Mouse (Mus musculus) embryo, embryonic 10.5 days (tissue): ENCODE data around the gene Dhrs9.
"Not testable (repeated sequence)": the region's sequence is repeated elsewhere in the genome, so short reads cannot be mapped to it uniquely, and the experiment has no call there.

ENCODE experiments used
- DNase-seq: peaks from one replicate; pipeline ENCODE4 v3.0.0-alpha.2; 2015; ENCODE audit warnings: low spot score

The Dhrs9 gene

GRCm38 (mm10) chr2:69380281-69380680 lies at the start of gene Dhrs9:
TSS of gene Dhrs9 (plus strand) at chr2:69380445.
- DNase-seq, result no peak

GRCm38 (mm10) chr2:69331523-69331922 lies 48.7 kb upstream of the Dhrs9 start:
- not testable (repeated sequence) for DNase-seq

GRCm38 (mm10) chr2:69341506-69341905 lies 38.7 kb upstream of the Dhrs9 start:
- DNase-seq, result no peak

GRCm38 (mm10) chr2:69342496-69343221 lies 37.6 kb upstream of the Dhrs9 start, which contains the start of gene Abcb11:
TSS of gene Abcb11 (minus strand) at chr2:69342616.
- no peak for DNase-seq

GRCm38 (mm10) chr2:69355402-69355801 lies 24.8 kb upstream of the Dhrs9 start:
- not testable (repeated sequence) for DNase-seq

GRCm38 (mm10) chr2:69364831-69365230 lies 15.4 kb upstream of the Dhrs9 start:
- DNase-seq, result no peak

- DNase-seq, result no peak
Measured at GRCm38 (mm10) chr2:69365275-69365674, 15.0 kb upstream of the Dhrs9 start.

GRCm38 (mm10) chr2:69376780-69377179 lies 3.5 kb upstream of the Dhrs9 start:
- DNase-seq, result no peak

GRCm38 (mm10) chr2:69379801-69380200 lies 444 bp upstream of the Dhrs9 start:
- DNase-seq, result no peak

- no peak for DNase-seq
Measured at GRCm38 (mm10) chr2:69381740-69382139, 1.5 kb downstream of the Dhrs9 start.

- DNase-seq, result no peak
Measured at GRCm38 (mm10) chr2:69382838-69383237, 2.6 kb downstream of the Dhrs9 start.

- DNase-seq, result no peak
Measured at GRCm38 (mm10) chr2:69386118-69386871, 6.0 kb downstream of the Dhrs9 start.

GRCm38 (mm10) chr2:69393947-69394346 lies 13.7 kb downstream of the Dhrs9 start:
- DNase-seq, result no peak

GRCm38 (mm10) chr2:69395597-69396248 lies 15.5 kb downstream of the Dhrs9 start:
- no peak for DNase-seq

- no peak for DNase-seq
Measured at GRCm38 (mm10) chr2:69396760-69397435, 16.7 kb downstream of the Dhrs9 start.

- no peak for DNase-seq
Measured at GRCm38 (mm10) chr2:69400866-69401604, 20.8 kb downstream of the Dhrs9 start.

- DNase-seq, result no peak
Measured at GRCm38 (mm10) chr2:69401891-69402290, 21.6 kb downstream of the Dhrs9 start.

GRCm38 (mm10) chr2:69402309-69402708 lies 22.1 kb downstream of the Dhrs9 start:
- DNase-seq, result no peak

- no peak for DNase-seq
Measured at GRCm38 (mm10) chr2:69405692-69406091, 25.4 kb downstream of the Dhrs9 start.

- DNase-seq, result no peak
Measured at GRCm38 (mm10) chr2:69414539-69414938, 34.3 kb downstream of the Dhrs9 start.

- no peak for DNase-seq
Measured at GRCm38 (mm10) chr2:69415070-69415469, 34.8 kb downstream of the Dhrs9 start.
